Mouse (Mus musculus) lung, postnatal 0 days (tissue): Measurements from ENCODE around the gene Atg4a-ps. TPM values are rescaled to one million over a fixed set of nuclear protein-coding genes. Genes with fewer than 3 reads are reported as not detected.

ENCODE experiments used
- ATAC-seq: fragments of 200-750 bp; cut with Nextera tagmentation; 2 replicates; pipeline ENCODE4 v1.8.0; 2017; ENCODE audit warnings: moderate library complexity
- DNase-seq: peaks from one replicate; pipeline ENCODE4 v3.0.0-alpha.2; 2016; ENCODE audit warnings: low spot score
- H3K27ac ChIP-seq: fragments of 300-500 bp; sonication (generic); 2 replicates; pipeline ENCODE4 v1.5.1; 2014; ENCODE audit warnings: antibody characterized with exemption, mild to moderate bottlenecking, low read length, mixed read lengths
- H3K27me3 ChIP-seq: fragments of 300-500 bp; sonication (generic); replicated peaks from 2 replicates; pipeline ENCODE4 v1.6.1; 2014; ENCODE audit warnings: low read length, mixed read lengths; ENCODE audit not compliant: insufficient read depth
- H3K36me3 ChIP-seq: fragments of 300-500 bp; sonication (generic); 2 replicates; pipeline ENCODE4 v1.6.1; 2014; ENCODE audit warnings: low read length, mixed read lengths; ENCODE audit not compliant: insufficient read depth
- H3K4me1 ChIP-seq: fragments of 300-500 bp; sonication (generic); 2 replicates; pipeline ENCODE4 v1.6.1; 2014; ENCODE audit warnings: antibody characterized with exemption, low read depth, low read length, mixed read lengths; ENCODE audit not compliant: insufficient read depth
- H3K4me2 ChIP-seq: fragments of 300-500 bp; sonication (generic); replicated peaks from 2 replicates; pipeline ENCODE4 v1.6.1; 2014; ENCODE audit warnings: low read depth, mild to moderate bottlenecking, low read length, moderate library complexity, mixed read lengths
- H3K4me3 ChIP-seq: fragments of 300-500 bp; sonication (generic); 2 replicates; pipeline ENCODE4 v1.5.1; 2014; ENCODE audit warnings: low read depth, low read length
- H3K9ac ChIP-seq: fragments of 300-500 bp; sonication (generic); replicated peaks from 2 replicates; pipeline ENCODE4 v1.6.1; 2014; ENCODE audit warnings: low read depth, mild to moderate bottlenecking
- H3K9me3 ChIP-seq: fragments of 300-500 bp; sonication (generic); 2 replicates; pipeline ENCODE4 v1.6.1; 2016; ENCODE audit warnings: low read length, mixed read lengths
- CTCF ChIP-seq: IDR thresholded peaks from 2 replicates; pipeline ENCODE4 v1.5.1; 2016; ENCODE audit warnings: antibody characterized with exemption, mild to moderate bottlenecking
- EP300 ChIP-seq: IDR thresholded peaks from 2 replicates; pipeline ENCODE4 v1.6.1; 2016; ENCODE audit warnings: antibody characterized with exemption, mild to moderate bottlenecking, control low read depth
- WGBS: fragments of 180-500 bp; shearing (Covaris S2); extraction: QIAGEN DNeasy Blood & Tissue Kit; methylation state at CpG from one replicate; pipeline ENCODE4 v1.1.7; 2014; 5-methylcytosine and 5-hydroxymethylcytosine counted together
- polyA plus RNA-seq: library from polyadenylated mRNA; unstranded; fragments of >200 nt; fragmentation: Nextera tagmentation; extraction: Ambion mirVana; gene quantifications from 2 replicates; pipeline ENCODE4 v1.2.1, GENCODE M21; 2015

Gene Atg4a-ps
- polyA plus RNA-seq, 1 experiment from 2014 or later: 0.35 TPM

GRCm38 (mm10) chr3:103623893-103624470, 21.9 kb downstream of the Atg4a-ps start:
- H3K4me2 ChIP-seq: no peak overlapping the region
- no peak overlapping the region for H3K27ac ChIP-seq
- no peaks in the 10 kb centered on the region for H3K27me3 ChIP-seq
- H3K4me3 ChIP-seq: no peak overlapping the region
- no peak for ATAC-seq
- no peak for DNase-seq
- WGBS: 83% methylated on average over 10 of the region's 10 CpGs
- no peaks in the 10 kb centered on the region for H3K36me3 ChIP-seq
- no peak overlapping the region for H3K9ac ChIP-seq
- H3K9me3 ChIP-seq: no peaks in the 10 kb centered on the region
- no peaks in the 10 kb centered on the region for H3K4me1 ChIP-seq
- TF ChIP-seq CTCF (no peak), EP300 (no peak)

- peak; percentile 51 for ATAC-seq
- TF ChIP-seq CTCF (no peak), EP300 (no peak)
Measured at GRCm38 (mm10) chr3:103620101-103620500, 25.8 kb downstream of the Atg4a-ps start.

GRCm38 (mm10) chr3:103616981-103617380, 28.9 kb downstream of the Atg4a-ps start:
- ATAC-seq (no peak), DNase-seq (no peak)
- H3K36me3 ChIP-seq: no peaks in the 10 kb centered on the region
- TF ChIP-seq EP300 (no peak), CTCF (peak; percentile 40)
- H3K4me2 ChIP-seq: no peak overlapping the region
- WGBS: 37% methylated on average over 6 of the region's 6 CpGs
- no peaks in the 10 kb centered on the region for H3K4me1 ChIP-seq
- H3K4me3 ChIP-seq: no peak overlapping the region
- no peak overlapping the region for H3K9ac ChIP-seq
- no peaks in the 10 kb centered on the region for H3K9me3 ChIP-seq
- H3K27ac ChIP-seq: no peak overlapping the region
- no peaks in the 10 kb centered on the region for H3K27me3 ChIP-seq

More at GRCm38 (mm10) chr3:103620101-103620500, 25.8 kb downstream of the Atg4a-ps start:
- Histone ChIP-seq H3K9ac (no peak overlapping the region), H3K4me1 (no peaks in the 10 kb centered on the region), H3K4me2 (no peak overlapping the region), H3K9me3 (no peaks in the 10 kb centered on the region), H3K27ac (no peak overlapping the region), H3K36me3 (no peaks in the 10 kb centered on the region), H3K4me3 (no peak overlapping the region), H3K27me3 (no peaks in the 10 kb centered on the region)
- no peak for DNase-seq
- WGBS: 48% methylated on average over 11 of the region's 11 CpGs

- no peak overlapping the region for H3K4me3 ChIP-seq
- DNase-seq (no peak), ATAC-seq (no peak)
- H3K9ac ChIP-seq: no peak overlapping the region
- no peak overlapping the region for H3K4me2 ChIP-seq
- H3K36me3 ChIP-seq: no peaks in the 10 kb centered on the region
- no peak overlapping the region for H3K27ac ChIP-seq
- H3K27me3 ChIP-seq: no peaks in the 10 kb centered on the region
- TF ChIP-seq CTCF: no peak
- no peak for TF ChIP-seq EP300
- H3K4me1 ChIP-seq: no peaks in the 10 kb centered on the region
- H3K9me3 ChIP-seq: no peaks in the 10 kb centered on the region
- 82% methylated on average over 4 of the region's 4 CpGs for WGBS
Measured at GRCm38 (mm10) chr3:103615621-103616020, 30.2 kb downstream of the Atg4a-ps start.

GRCm38 (mm10) chr3:103612636-103613355, 33.1 kb downstream of the Atg4a-ps start:
- no peak overlapping the region for H3K27ac ChIP-seq
- H3K4me2 ChIP-seq: no peak overlapping the region
- 59% methylated on average over 9 of the region's 9 CpGs for WGBS
- no peaks in the 10 kb centered on the region for H3K36me3 ChIP-seq
- H3K9ac ChIP-seq: no peak overlapping the region
- TF ChIP-seq EP300 (no peak), CTCF (no peak)
- H3K4me3 ChIP-seq: no peak overlapping the region
- H3K4me1 ChIP-seq: no peaks in the 10 kb centered on the region
- DNase-seq (no peak), ATAC-seq (no peak)
- H3K9me3 ChIP-seq: no peaks in the 10 kb centered on the region
- H3K27me3 ChIP-seq: no peaks in the 10 kb centered on the region

- ATAC-seq (no peak), DNase-seq (no peak)
- no peaks in the 10 kb centered on the region for H3K9me3 ChIP-seq
- 85% methylated on average over 5 of the region's 5 CpGs for WGBS
- no peak overlapping the region for H3K27ac ChIP-seq
- H3K36me3 ChIP-seq: no peaks in the 10 kb centered on the region
- no peaks in the 10 kb centered on the region for H3K4me1 ChIP-seq
- H3K4me2 ChIP-seq: no peak overlapping the region
- TF ChIP-seq CTCF (no peak), EP300 (no peak)
- H3K27me3 ChIP-seq: no peaks in the 10 kb centered on the region
- H3K9ac ChIP-seq: no peak overlapping the region
- no peak overlapping the region for H3K4me3 ChIP-seq
Measured at GRCm38 (mm10) chr3:103610231-103610630, 35.6 kb downstream of the Atg4a-ps start.
